Mouse (Mus musculus) spleen, adult 2 months (tissue): ENCODE results near the gene Capn12.

Source experiments
- CTCF ChIP-seq: fragments of 200-500 bp; IDR thresholded peaks from 2 replicates; pipeline ENCODE4 v1.5.1; 2011; ENCODE audit warnings: mild to moderate bottlenecking, inconsistent platforms; ENCODE audit not compliant: insufficient read depth, insufficient read length, insufficient replicate concordance; ENCODE audit errors: extremely low read depth
- POLR2A ChIP-seq: fragments of 200-500 bp; IDR thresholded peaks from 2 replicates; pipeline ENCODE4 v1.6.1; 2011; ENCODE audit warnings: low read depth, low read length, inconsistent platforms

- TF ChIP-seq POLR2A (no peak), CTCF (no peak)
Observed at GRCm38 (mm10) chr7:28877856-28878255, 3.4 kb upstream of the Capn12 start.
